Mouse (Mus musculus) olfactory bulb, adult 2 months (tissue): ENCODE data around the gene Mep1a.

Experiments used
- CTCF ChIP-seq: fragments of 200-500 bp; IDR thresholded peaks from 2 replicates; pipeline ENCODE4 v1.5.1; 2012; ENCODE audit warnings: low read depth, mild to moderate bottlenecking, low read length, moderate library complexity; ENCODE audit not compliant: insufficient read depth
- POLR2A ChIP-seq: fragments of 200-500 bp; IDR thresholded peaks from 2 replicates; pipeline ENCODE4 v1.6.1; 2012; ENCODE audit warnings: mild to moderate bottlenecking, low read depth, low read length, moderate library complexity; ENCODE audit not compliant: insufficient read depth

GRCm38 (mm10) chr17:43500513-43500912 is 2.1 kb downstream of the Mep1a start:
- TF ChIP-seq CTCF, result no peak
- TF ChIP-seq POLR2A, result no peak
